Mouse (Mus musculus) kidney, embryonic 14.5 days (tissue): Measurements from ENCODE around the gene Rgcc. TPM values are rescaled to one million over a fixed set of nuclear protein-coding genes. Genes with fewer than 3 reads are reported as not detected.

Source experiments
- ATAC-seq: fragments of 200-750 bp; cut with Nextera tagmentation; 2 replicates; pipeline ENCODE4 v1.8.0; 2017; ENCODE audit warnings: moderate number of reproducible peaks, mild to moderate bottlenecking, moderate TSS enrichment, moderate library complexity; ENCODE audit not compliant: low FRiP score, low TSS enrichment
- H3K27ac ChIP-seq: fragments of 300-500 bp; sonication (generic); 2 replicates; pipeline ENCODE4 v1.5.1; 2014; ENCODE audit warnings: low read depth, mild to moderate bottlenecking, low read length, moderate library complexity, mixed read lengths
- H3K27me3 ChIP-seq: fragments of 300-500 bp; sonication (generic); 2 replicates; pipeline ENCODE4 v1.6.1; 2014; ENCODE audit warnings: mild to moderate bottlenecking, low read length; ENCODE audit not compliant: control insufficient read depth, insufficient read depth
- H3K36me3 ChIP-seq: fragments of 300-500 bp; sonication (generic); 2 replicates; pipeline ENCODE4 v1.6.1; 2014; ENCODE audit warnings: low read length, mixed read lengths; ENCODE audit not compliant: control insufficient read depth, insufficient read depth
- H3K4me1 ChIP-seq: fragments of 300-500 bp; sonication (generic); 2 replicates; pipeline ENCODE4 v1.6.1; 2014; ENCODE audit warnings: low read length, mixed read lengths; ENCODE audit not compliant: control insufficient read depth, insufficient read depth
- H3K4me2 ChIP-seq: fragments of 300-500 bp; sonication (generic); replicated peaks from 2 replicates; pipeline ENCODE4 v1.6.1; 2014; ENCODE audit warnings: low read depth, mild to moderate bottlenecking, low read length
- H3K4me3 ChIP-seq: fragments of 300-500 bp; sonication (generic); 2 replicates; pipeline ENCODE4 v1.5.1; 2014; ENCODE audit warnings: mild to moderate bottlenecking, low read length
- H3K9ac ChIP-seq: fragments of 300-500 bp; sonication (generic); 2 replicates; pipeline ENCODE4 v1.6.1; 2014; ENCODE audit warnings: low read depth, mild to moderate bottlenecking, low read length, moderate library complexity
- H3K9me3 ChIP-seq: fragments of 300-500 bp; sonication (generic); 2 replicates; pipeline ENCODE4 v1.6.1; 2016; ENCODE audit warnings: low read length; ENCODE audit not compliant: control insufficient read depth
- WGBS: fragments of 180-500 bp; shearing (Covaris S2); extraction: QIAGEN DNeasy Blood & Tissue Kit; methylation state at CpG from one replicate; pipeline ENCODE4 v1.1.7; 2014; 5-methylcytosine and 5-hydroxymethylcytosine counted together
- polyA plus RNA-seq: library from polyadenylated mRNA; unstranded; fragments of >200 nt; fragmentation: Nextera tagmentation; extraction: Ambion mirVana; gene quantifications from 2 replicates; pipeline ENCODE4 v1.2.1, GENCODE M21; 2014

Rgcc gene
- polyA plus RNA-seq, 1 experiment from 2014 or later: 22.7 TPM

DNA sequence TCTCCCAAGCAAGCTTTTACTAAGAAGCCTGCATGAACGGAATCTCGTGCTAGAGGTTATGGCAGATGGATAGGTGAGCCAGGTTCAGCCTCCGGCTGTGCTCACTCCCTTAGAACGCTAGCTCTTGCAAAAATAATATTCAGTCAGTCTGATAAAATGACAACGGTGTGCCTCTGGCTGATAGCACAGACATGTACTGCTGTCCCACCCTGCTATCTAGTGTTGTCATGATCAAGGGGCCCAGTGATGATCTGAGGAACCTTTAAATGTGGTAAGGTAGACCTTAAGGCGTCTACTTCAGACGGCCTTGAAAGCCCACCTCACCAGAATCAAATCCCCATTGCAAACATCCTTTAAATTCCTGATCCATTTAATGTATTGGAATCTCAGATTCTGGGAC, 5.2 kb downstream of the Rgcc start:
- Histone ChIP-seq H3K4me2 (no peak overlapping the region), H3K36me3 (no peaks in the 10 kb centered on the region), H3K27ac (no peak overlapping the region), H3K9me3 (no peaks in the 10 kb centered on the region), H3K4me3 (no peak overlapping the region), H3K4me1 (peaks cover 15% of the 10 kb centered on the region; the same call in 1 of the 2 replicates), H3K27me3 (peaks cover 9% of the 10 kb centered on the region; the same call in 1 of the 2 replicates), H3K9ac (no peak overlapping the region)
- ATAC-seq: no peak
- 84% methylated on average over 7 of the region's 7 CpGs for WGBS

GRCm38 (mm10) chr14:79295579-79295978, 5.9 kb downstream of the Rgcc start:
- Histone ChIP-seq H3K9me3 (no peaks in the 10 kb centered on the region), H3K4me1 (peaks cover 15% of the 10 kb centered on the region; the same call in 1 of the 2 replicates), H3K36me3 (no peaks in the 10 kb centered on the region), H3K4me2 (no peak overlapping the region), H3K9ac (no peak overlapping the region), H3K4me3 (no peak overlapping the region), H3K27me3 (peaks cover 8% of the 10 kb centered on the region; the same call in 1 of the 2 replicates), H3K27ac (no peak overlapping the region)
- ATAC-seq: no peak
- WGBS: 89% methylated on average over 9 of the region's 9 CpGs

DNA sequence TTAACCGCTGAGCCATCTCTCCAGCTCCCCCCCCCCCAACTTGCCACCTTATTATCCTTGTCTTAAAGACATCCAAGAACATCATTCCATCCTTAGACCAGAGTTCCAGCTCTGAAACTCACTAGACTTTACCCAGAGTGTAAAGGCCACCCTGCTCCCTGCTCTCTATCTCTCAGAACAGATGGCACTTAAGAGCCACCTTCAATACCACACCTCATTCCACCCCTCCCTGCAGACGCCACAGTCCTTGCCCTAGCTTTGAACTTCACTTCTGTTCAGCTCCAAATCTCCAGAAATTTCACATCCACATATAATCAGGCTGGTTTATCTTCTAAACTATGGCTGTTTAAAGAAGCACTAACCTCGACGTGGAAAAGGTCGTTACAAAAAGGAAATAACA, 6.5 kb downstream of the Rgcc start:
- peaks cover 2% of the 10 kb centered on the region; the same call in 1 of the 2 replicates for H3K27me3 ChIP-seq
- no peak overlapping the region for H3K9ac ChIP-seq
- no peak overlapping the region for H3K4me2 ChIP-seq
- no peak overlapping the region for H3K27ac ChIP-seq
- H3K4me3 ChIP-seq: no peak overlapping the region
- H3K9me3 ChIP-seq: no peaks in the 10 kb centered on the region
- H3K36me3 ChIP-seq: no peaks in the 10 kb centered on the region
- WGBS: 65% methylated on average over 5 of the region's 5 CpGs
- H3K4me1 ChIP-seq: peaks cover 18% of the 10 kb centered on the region
- ATAC-seq: no peak

DNA sequence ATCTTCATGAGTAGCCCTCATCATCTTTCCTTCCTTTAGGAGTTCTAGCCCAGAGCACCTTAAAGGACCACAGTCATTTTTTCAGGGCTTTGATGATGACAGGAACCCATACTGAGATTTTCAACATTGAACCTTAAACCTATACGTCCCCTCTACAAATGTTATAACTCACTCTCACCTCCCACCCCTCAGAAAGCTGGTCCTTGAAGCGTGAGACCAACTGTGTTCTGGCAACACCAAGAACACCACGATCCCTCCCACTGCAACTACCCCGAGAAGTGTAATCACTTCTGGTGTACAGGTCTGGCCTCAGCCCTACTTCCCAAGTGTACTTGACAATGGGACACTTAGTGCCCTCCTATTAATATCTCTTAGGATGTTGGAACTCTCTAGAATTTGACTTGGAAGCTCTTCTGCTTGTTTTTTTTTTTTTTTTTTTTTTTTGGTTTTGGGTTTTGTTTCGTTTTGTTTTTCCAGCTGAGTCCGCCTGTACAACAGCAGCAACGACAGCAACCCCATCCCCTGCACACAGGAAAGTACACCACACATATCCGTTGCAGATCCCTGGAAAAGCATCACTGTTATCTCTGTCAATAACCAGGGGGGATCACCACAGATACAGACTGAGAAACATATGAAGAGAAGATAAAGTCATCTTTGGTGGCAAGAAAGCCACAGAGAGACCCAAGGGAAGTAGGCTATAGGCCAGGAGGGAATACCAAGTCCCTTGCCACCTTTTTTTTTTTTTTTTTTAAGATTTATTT, 7.2 kb downstream of the Rgcc start:
- H3K9me3 ChIP-seq: no peaks in the 10 kb centered on the region
- 78% methylated on average over 8 of the region's 8 CpGs for WGBS
- no peak overlapping the region for H3K27ac ChIP-seq
- H3K4me3 ChIP-seq: no peak overlapping the region
- ATAC-seq: no peak
- H3K4me2 ChIP-seq: no peak overlapping the region
- no peaks in the 10 kb centered on the region for H3K27me3 ChIP-seq
- no peak overlapping the region for H3K9ac ChIP-seq
- no peaks in the 10 kb centered on the region for H3K36me3 ChIP-seq
- peaks cover 18% of the 10 kb centered on the region for H3K4me1 ChIP-seq

DNA sequence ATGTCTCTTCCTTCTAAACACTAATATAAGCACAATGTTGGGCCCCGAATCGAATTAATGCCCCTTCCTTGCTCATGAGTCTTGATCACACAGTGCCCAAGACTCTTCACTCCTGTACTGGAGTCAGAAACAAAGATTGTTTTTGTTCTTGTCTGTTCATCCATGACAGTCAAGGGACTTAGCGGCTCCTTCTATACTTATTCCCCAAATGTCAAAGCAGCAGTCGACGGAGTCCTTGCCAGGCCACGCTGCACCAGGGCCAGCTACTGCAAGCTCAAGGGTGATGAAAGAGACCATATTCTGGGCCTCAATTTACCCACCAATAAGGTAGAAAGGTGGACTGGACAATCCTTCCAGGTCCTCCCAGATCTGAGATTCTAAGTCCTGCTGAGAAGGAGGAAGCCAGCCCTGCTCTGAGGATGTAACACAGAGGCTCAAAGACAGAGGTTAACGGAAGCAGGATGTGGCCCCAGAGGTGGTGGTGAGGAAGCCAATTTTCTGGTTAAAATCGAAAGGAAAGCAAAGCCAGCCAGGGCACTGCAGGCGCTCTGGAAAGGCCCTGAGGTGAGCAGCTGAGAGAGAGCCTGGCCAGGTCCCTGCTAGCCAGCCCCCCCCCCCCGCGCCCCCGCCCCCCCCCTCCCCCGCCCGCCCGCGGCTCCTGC, 8.2 kb downstream of the Rgcc start:
- no peaks in the 10 kb centered on the region for H3K36me3 ChIP-seq
- no peaks in the 10 kb centered on the region for H3K27me3 ChIP-seq
- 0 out of 2 replicates have a peak overlapping the region, but pooled peaks have one; percentile 7 for H3K9ac ChIP-seq
- peaks cover 18% of the 10 kb centered on the region for H3K4me1 ChIP-seq
- H3K27ac ChIP-seq: no peak overlapping the region
- no peaks in the 10 kb centered on the region for H3K9me3 ChIP-seq
- WGBS: 43% methylated on average over 10 of the region's 16 CpGs
- peak overlapping the region; percentile 19 for H3K4me2 ChIP-seq
- H3K4me3 ChIP-seq: no peak overlapping the region
- ATAC-seq: peak; percentile 33; the same call in 1 of the 2 replicates

GRCm38 (mm10) chr14:79291629-79292028, 9.8 kb downstream of the Rgcc start:
- WGBS: 89% methylated on average over 4 of the region's 4 CpGs
- H3K4me3 ChIP-seq: no peak overlapping the region
- no peaks in the 10 kb centered on the region for H3K9me3 ChIP-seq
- no peak overlapping the region for H3K27ac ChIP-seq
- no peak overlapping the region for H3K9ac ChIP-seq
- no peak for ATAC-seq
- no peak overlapping the region for H3K4me2 ChIP-seq
- no peaks in the 10 kb centered on the region for H3K27me3 ChIP-seq
- no peaks in the 10 kb centered on the region for H3K36me3 ChIP-seq
- H3K4me1 ChIP-seq: peaks cover 18% of the 10 kb centered on the region

- H3K27me3 ChIP-seq: no peaks in the 10 kb centered on the region
- H3K27ac ChIP-seq: no peak overlapping the region
- no peak for ATAC-seq
- H3K4me3 ChIP-seq: no peak overlapping the region
- H3K4me2 ChIP-seq: no peak overlapping the region
- 34% methylated on average over 15 of the region's 15 CpGs for whole genome bisulfite sequencing
- H3K4me1 ChIP-seq: peaks cover 18% of the 10 kb centered on the region
- no peak overlapping the region for H3K9ac ChIP-seq
- H3K9me3 ChIP-seq: no peaks in the 10 kb centered on the region
- H3K36me3 ChIP-seq: no peaks in the 10 kb centered on the region
Measured at GRCm38 (mm10) chr14:79290683-79291425, 10.6 kb downstream of the Rgcc start.

DNA sequence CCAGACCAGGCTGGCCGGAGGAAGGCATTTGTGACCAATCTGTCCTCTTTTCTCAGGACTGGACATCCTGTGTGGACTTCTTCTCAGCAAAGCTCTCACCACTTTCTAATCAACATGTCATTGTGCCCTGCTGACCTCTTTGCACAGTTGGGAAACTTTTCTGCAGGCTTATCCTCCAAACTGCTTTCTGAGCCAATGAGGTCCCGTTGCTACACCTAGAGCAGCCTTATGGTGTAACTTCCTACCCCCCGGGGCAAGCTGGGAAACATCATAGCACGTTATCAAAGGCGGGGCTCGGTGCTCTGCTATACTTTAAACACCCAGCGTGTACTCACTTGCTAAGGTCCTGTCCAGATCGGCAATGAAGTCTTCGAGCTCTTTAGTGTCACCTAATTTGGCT, 11.5 kb downstream of the Rgcc start:
- no peak overlapping the region for H3K4me3 ChIP-seq
- no peak overlapping the region for H3K27ac ChIP-seq
- ATAC-seq: no peak
- no peak overlapping the region for H3K9ac ChIP-seq
- no peaks in the 10 kb centered on the region for H3K9me3 ChIP-seq
- H3K36me3 ChIP-seq: no peaks in the 10 kb centered on the region
- H3K4me1 ChIP-seq: peaks cover 18% of the 10 kb centered on the region
- 33% methylated on average over 9 of the region's 9 CpGs for WGBS
- H3K27me3 ChIP-seq: no peaks in the 10 kb centered on the region
- no peak overlapping the region for H3K4me2 ChIP-seq
